Mouse (Mus musculus) olfactory bulb, adult 2 months (tissue): ENCODE data around the gene Nanos1.

Experiments used
- CTCF ChIP-seq: fragments of 200-500 bp; IDR thresholded peaks from 2 replicates; pipeline ENCODE4 v1.5.1; 2012; ENCODE audit warnings: low read depth, mild to moderate bottlenecking, low read length, moderate library complexity; ENCODE audit not compliant: insufficient read depth
- POLR2A ChIP-seq: fragments of 200-500 bp; IDR thresholded peaks from 2 replicates; pipeline ENCODE4 v1.6.1; 2012; ENCODE audit warnings: mild to moderate bottlenecking, low read depth, low read length, moderate library complexity; ENCODE audit not compliant: insufficient read depth

GRCm38 (mm10) chr19:60797415-60797814, 41.6 kb downstream of the Nanos1 start:
- TF ChIP-seq CTCF (no peak), POLR2A (no peak)
